Mouse (Mus musculus) bone marrow, adult 2 months (tissue): ENCODE results near the gene Emc1. TPM values are rescaled to one million over a fixed set of nuclear protein-coding genes. Genes with fewer than 3 reads are reported as not detected.

ENCODE experiments used
- H3K27ac ChIP-seq: fragments of 200-500 bp; 2 replicates; pipeline ENCODE4 v1.5.1; 2012; ENCODE audit warnings: low read depth, mild to moderate bottlenecking, control low read depth, inconsistent platforms, low read length; ENCODE audit not compliant: control insufficient read depth, poor library complexity, insufficient read depth
- H3K4me1 ChIP-seq: fragments of 200-500 bp; 2 replicates; pipeline ENCODE4 v1.6.1; 2011; ENCODE audit warnings: low read length; ENCODE audit not compliant: control insufficient read depth, insufficient read depth
- H3K4me3 ChIP-seq: fragments of 200-500 bp; replicated peaks from 2 replicates; pipeline ENCODE3; 2011; ENCODE audit warnings: mild to moderate bottlenecking, low read depth, low read length, control low read depth; ENCODE audit not compliant: control insufficient read depth
- CTCF ChIP-seq: fragments of 200-500 bp; IDR thresholded peaks from 2 replicates; pipeline ENCODE4 v1.5.1; 2011; ENCODE audit warnings: low read length, control low read depth; ENCODE audit not compliant: control insufficient read depth, insufficient read depth
- POLR2A ChIP-seq: fragments of 200-500 bp; IDR thresholded peaks from 2 replicates; pipeline ENCODE4 v1.6.1; 2011; ENCODE audit warnings: low read depth, mild to moderate bottlenecking, control low read depth, low read length, borderline replicate concordance; ENCODE audit not compliant: control insufficient read depth
- WGBS: fragments of 180-500 bp; shearing (Covaris S2); methylation state at CpG from one replicate; pipeline ENCODE4 v1.1.7; 2018; 5-methylcytosine and 5-hydroxymethylcytosine counted together
- polyA plus RNA-seq: library from polyadenylated mRNA; stranded (reverse); fragments of >200 nt; gene quantifications from 2 replicates; pipeline ENCODE4 v1.2.4, GENCODE M21; 2011; ENCODE audit warnings: low replicate concordance; ENCODE audit not compliant: missing spikeins, insufficient read depth, insufficient read length

Emc1 gene
- polyA plus RNA-seq, 1 experiment, result 18.7 TPM

DNA sequence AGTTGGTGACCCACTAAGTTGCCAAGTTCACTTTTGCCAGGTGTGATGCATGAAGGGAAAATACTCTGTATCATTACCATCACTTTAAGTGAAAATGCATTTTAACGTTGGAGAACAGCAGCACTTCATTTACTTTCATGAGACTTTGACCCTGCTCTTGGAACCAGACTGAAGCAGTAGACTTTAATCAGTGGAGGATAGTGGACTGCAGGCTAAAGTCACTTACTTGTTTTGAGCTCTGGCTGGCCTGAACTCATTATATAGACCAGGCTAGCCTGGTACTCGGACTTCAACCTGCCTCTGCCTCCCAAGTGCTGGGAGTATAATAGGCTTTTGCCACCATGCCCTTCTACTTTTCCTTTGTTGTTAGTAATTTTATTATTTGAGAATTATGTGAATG is 70.9 kb downstream of the Emc1 start:
- WGBS, result 76% methylated on average over 2 of the region's 2 CpGs
- Histone ChIP-seq H3K4me1 (no peaks in the 10 kb centered on the region), H3K27ac (no peak overlapping the region), H3K4me3 (no peak overlapping the region)
- TF ChIP-seq CTCF (no peak), POLR2A (no peak)

Other genes with a start within 250 kb of the Emc1 start
- 135 and 195 TPM in 2 replicates for gene Minos1, start 221.5 kb upstream of the Emc1 start, polyA plus RNA-seq
- gene Capzb, start 159.7 kb upstream of the Emc1 start, polyA plus RNA-seq, result 104 and 160 TPM in 2 replicates
- gene Pqlc2, start 41.9 kb upstream of the Emc1 start, polyA plus RNA-seq, result 6.4 and 12.2 TPM in 2 replicates
- 10.9 and 12.1 TPM in 2 replicates for gene Akr7a5, start 41.8 kb upstream of the Emc1 start, polyA plus RNA-seq
- gene Mrto4, start within 50 bp of the Emc1 start, polyA plus RNA-seq, result 64.0 and 64.4 TPM in 2 replicates
- gene Ubr4, start within 50 bp of the Emc1 start, polyA plus RNA-seq, result 31.7 and 52.8 TPM in 2 replicates
- gene Iffo2, start 178.0 kb downstream of the Emc1 start, polyA plus RNA-seq, result 1.6 and 2.0 TPM in 2 replicates